In the genomic region with DNA sequence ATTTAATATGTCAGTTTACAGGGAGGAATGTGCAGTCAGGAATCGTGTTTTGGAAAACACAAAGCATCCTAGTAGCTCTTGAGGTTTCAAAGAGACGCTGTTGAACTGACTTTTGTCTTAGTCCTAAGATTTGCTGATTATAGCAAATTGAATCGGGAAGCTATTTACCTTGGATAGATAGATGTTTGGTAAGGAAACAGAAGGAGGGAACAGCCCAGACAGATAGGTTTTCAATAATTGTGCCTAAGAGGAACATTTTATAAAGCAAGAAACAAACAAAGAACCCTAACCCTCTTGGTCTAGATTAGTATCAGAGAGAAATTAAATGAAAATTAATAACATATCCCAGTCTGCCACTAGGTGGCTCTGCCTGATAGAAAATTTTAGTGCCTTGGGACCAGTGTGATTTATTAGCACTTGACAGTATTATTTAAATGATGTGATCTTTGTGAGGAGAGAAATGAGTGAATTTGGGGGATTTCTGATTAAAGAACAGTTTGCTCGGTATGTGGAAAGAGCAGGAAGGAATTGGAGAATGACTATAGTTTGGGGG, we compare ENCODE assay signal across 9 mouse cellular contexts. TPM values are rescaled to one million over a fixed set of nuclear protein-coding genes. Genes with fewer than 3 reads are reported as not detected.
DNase-seq lines count a peak whose midpoint lies in the region; ATAC-seq and TF ChIP-seq lines count a peak whose summit lies in the region.
"Had no signal": no experiment of that assay in that cellular context is flagged by ENCODE, and none has a peak within 500 bp of the region (broad histone marks: within the 10 kb centered on the region; RNA-seq: fewer than 3 reads in every experiment).

No protein-coding gene starts in this region.

- no peaks in the 10 kb centered on the region for H3K36me3 ChIP-seq in midbrain, postnatal 0 days (ENCODE audit: insufficient read depth, low read length)
- H3K36me3 ChIP-seq in midbrain, embryonic 10.5 days: no peaks in the 10 kb centered on the region

- no peaks in the 10 kb centered on the region for H3K9me3 ChIP-seq in midbrain, postnatal 0 days (ENCODE audit: low read length)
- no peaks in the 10 kb centered on the region for H3K9me3 ChIP-seq in midbrain, embryonic 10.5 days (replicated peaks)
- H3K9me3 ChIP-seq: megakaryocyte, embryonic 14.5 days had no signal

- peaks cover 4% of the 10 kb centered on the region; the same call in 1 of the 2 replicates for H3K4me1 ChIP-seq in midbrain, postnatal 0 days (ENCODE audit: insufficient read depth, low read length)
- H3K4me1 ChIP-seq in midbrain, embryonic 10.5 days: peaks cover 21% of the 10 kb centered on the region

- peak; percentile 39 for DNase-seq in gastrocnemius, adult 18-20 months (ENCODE audit: low spot score)
- DNase-seq in gastrocnemius, postnatal 25 days: no peak
- DNase-seq in midbrain, postnatal 0 days (ENCODE audit: low spot score): peak; percentile 82
- DNase-seq in midbrain, embryonic 10.5 days (ENCODE audit: low spot score): no peak
- DNase-seq in forelimb bud, embryonic 11.5 days (ENCODE audit: low read depth, low spot score): peak; percentile 40
- DNase-seq in spleen, postnatal 36 days (ENCODE audit: low spot score in 2 of 2): no peak
- no peak for DNase-seq in thymus, adult 18-20 months

- 57% methylated on average over 4 of the region's 4 CpGs for WGBS in midbrain, postnatal 0 days
- WGBS in midbrain, embryonic 10.5 days: 69% methylated on average over 4 of the region's 4 CpGs

- H3K27ac ChIP-seq in midbrain, postnatal 0 days (ENCODE audit: low read depth, low read length): no peak overlapping the region
- H3K27ac ChIP-seq in midbrain, embryonic 10.5 days (replicated peaks): no peak overlapping the region

- no peak overlapping the region for H3K9ac ChIP-seq in midbrain, postnatal 0 days (replicated peaks; ENCODE audit: low read length, poor library complexity, severe bottlenecking)

- peak; percentile 89 for TF ChIP-seq CTCF in midbrain, postnatal 0 days (IDR thresholded peaks at IDR 0.05)

- H3K4me2 ChIP-seq in midbrain, postnatal 0 days (ENCODE audit: low read depth, low read length, poor library complexity, severe bottlenecking): no peak overlapping the region

- H3K27me3 ChIP-seq in midbrain, postnatal 0 days (ENCODE audit: insufficient read depth, low read length): 0 out of 2 replicates have a peak, but pooled peaks cover 2% of the 10 kb centered on the region
- peaks cover 10% of the 10 kb centered on the region for H3K27me3 ChIP-seq in midbrain, embryonic 10.5 days (ENCODE audit: low read depth, poor library complexity, severe bottlenecking)

- no peak for ATAC-seq in midbrain, postnatal 0 days (ENCODE audit: low FRiP score)
- 0 out of 2 replicates have a peak, but pooled peaks have one; percentile 18 for ATAC-seq in neutrophil, adult 5-6 weeks (ENCODE audit: extremely low read depth, insufficient number of reproducible peaks, low FRiP score, poor library complexity, severe bottlenecking)

- no peak overlapping the region for H3K4me3 ChIP-seq in midbrain, postnatal 0 days (ENCODE audit: low read depth, low read length)
- H3K4me3 ChIP-seq in midbrain, embryonic 10.5 days: no peak overlapping the region
- H3K4me3 ChIP-seq: megakaryocyte, embryonic 14.5 days had no signal

RNA-seq across cellular contexts. Expression of gene Tmem154, which starts 26.7 kb away (rescaled TPM):
- total RNA-seq in gastrocnemius, adult 18-20 months (2021): under 1 TPM; 0.78 to 0.98 TPM
- total RNA-seq in gastrocnemius, postnatal 25 days (2021): under 1 TPM; 0.38 TPM
- total RNA-seq in midbrain, postnatal 0 days (2014; rRNA removed): 0.42 TPM in 1 of 2 replicates, not detected in the other
- 0.86 and 2.0 TPM in 2 replicates for polyA plus RNA-seq in midbrain, postnatal 0 days (2015; fragmentation: Nextera tagmentation; extraction: Ambion mirVana)
- 0.25 and 0.29 TPM in 2 replicates for polyA plus RNA-seq in midbrain, embryonic 10.5 days (2016; fragmentation: Nextera tagmentation; extraction: Ambion mirVana)
- 131 and 140 TPM in 2 replicates for total RNA-seq in neutrophil, adult 5-6 weeks (2017)

Comparison
In these comparisons a context has a peak if more than half of its experiments do, and no peak if none do; other contexts are left out.
1. DNase-seq: peak in gastrocnemius, adult 18-20 months (single experiment), midbrain, postnatal 0 days (single experiment) and forelimb bud, embryonic 11.5 days (single experiment); none in gastrocnemius, postnatal 25 days (single experiment), midbrain, embryonic 10.5 days (single experiment), spleen, postnatal 36 days (0 of 2) and thymus, adult 18-20 months (0 of 2).
2. RNA of gene Tmem154, which starts 26.7 kb away (total RNA-seq): 131 to 140 TPM in neutrophil, adult 5-6 weeks; 0.78 to 0.98 TPM in gastrocnemius, adult 18-20 months, 0.38 TPM in gastrocnemius, postnatal 25 days and 0.42 TPM in midbrain, postnatal 0 days; every median in the first group is over 10 times any median in the second.